Mouse (Mus musculus): ENCODE results near the gene Itpr3. TPM values are rescaled to one million over a fixed set of nuclear protein-coding genes. Genes with fewer than 3 reads are reported as not detected.

Itpr3 gene
- polyA plus RNA-seq, 1 experiment from 2014 or later = 13.0 TPM

Other genes starting within 250 kb of the Itpr3 start
- 0.14 TPM in 1 of 2 replicates, not detected in the other for gene Nkx2-5, start 212.3 kb upstream of the Itpr3 start, polyA plus RNA-seq (2015; fragmentation: Nextera tagmentation; extraction: Ambion mirVana)
- gene Kifc5b, start 140.2 kb upstream of the Itpr3 start, polyA plus RNA-seq (2015; fragmentation: Nextera tagmentation; extraction: Ambion mirVana) = 5.1 and 6.5 TPM in 2 replicates
- 6.6 and 6.9 TPM in 2 replicates for gene Phf1, start 124.3 kb upstream of the Itpr3 start, polyA plus RNA-seq (2015; fragmentation: Nextera tagmentation; extraction: Ambion mirVana)
- 246 and 261 TPM in 2 replicates for gene Cuta, start 117.7 kb upstream of the Itpr3 start, polyA plus RNA-seq (2015; fragmentation: Nextera tagmentation; extraction: Ambion mirVana)
- 1.2 and 1.6 TPM in 2 replicates for gene Syngap1, start 116.1 kb upstream of the Itpr3 start, polyA plus RNA-seq (2015; fragmentation: Nextera tagmentation; extraction: Ambion mirVana)
- gene Zbtb9, start 84.1 kb upstream of the Itpr3 start, polyA plus RNA-seq (2015; fragmentation: Nextera tagmentation; extraction: Ambion mirVana) = 14.0 and 14.2 TPM in 2 replicates
- gene Bak1, start 28.3 kb upstream of the Itpr3 start, polyA plus RNA-seq (2015; fragmentation: Nextera tagmentation; extraction: Ambion mirVana) = 7.3 and 8.1 TPM in 2 replicates
- gene Uqcc2, start 76.6 kb downstream of the Itpr3 start, polyA plus RNA-seq (2015; fragmentation: Nextera tagmentation; extraction: Ambion mirVana) = 266 and 272 TPM in 2 replicates
- gene Ip6k3, start 110.5 kb downstream of the Itpr3 start, polyA plus RNA-seq (2015; fragmentation: Nextera tagmentation; extraction: Ambion mirVana) = 0.06 and 0.14 TPM in 2 replicates
- gene Lemd2, start 147.2 kb downstream of the Itpr3 start, polyA plus RNA-seq (2015; fragmentation: Nextera tagmentation; extraction: Ambion mirVana) = 10.9 and 12.2 TPM in 2 replicates